14 mouse cellular contexts compared by ENCODE assay signal in the genomic region with DNA sequence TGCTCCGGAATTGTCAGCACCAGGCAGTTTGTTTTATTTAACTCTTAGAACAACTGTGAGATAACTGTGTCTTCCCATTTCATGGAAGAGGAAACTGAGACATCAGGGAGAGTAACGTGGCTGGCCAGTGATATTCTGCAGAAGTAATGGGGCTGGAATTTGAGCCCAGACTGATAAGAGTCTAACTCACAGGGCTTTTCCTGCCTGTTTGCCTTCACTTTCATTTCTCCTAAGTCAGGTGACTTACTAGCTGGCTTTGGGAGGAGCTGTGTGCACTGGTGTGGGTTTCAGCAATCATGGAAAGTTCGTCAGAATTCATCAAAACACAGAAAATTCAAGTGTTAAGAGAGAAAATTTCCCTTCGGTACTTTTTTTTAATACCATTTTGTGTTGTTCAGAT. TPM values are rescaled to one million over a fixed set of nuclear protein-coding genes. Genes with fewer than 3 reads are reported as not detected.
DNase-seq lines count a peak whose midpoint lies in the region; ATAC-seq and TF ChIP-seq lines count a peak whose summit lies in the region.
"Had no signal": no experiment of that assay in that cellular context is flagged by ENCODE, and none has a peak within 500 bp of the region (broad histone marks: within the 10 kb centered on the region; RNA-seq: fewer than 3 reads in every experiment).

No protein-coding gene starts in this region.

- H3K4me2 ChIP-seq in forebrain, embryonic 11.5 days (ENCODE audit: low read depth, low read length, severe bottlenecking) = 0 out of 2 replicates have a peak overlapping the region, but pooled peaks have one; percentile 8
- H3K4me2 ChIP-seq in forebrain, embryonic 16.5 days (ENCODE audit: low read length) = no peak overlapping the region
- H3K4me2 ChIP-seq in stomach, postnatal 0 days (replicated peaks; ENCODE audit: low read depth) = no peak overlapping the region; the same call in 1 of the 2 replicates

- ATAC-seq in forebrain, embryonic 11.5 days (replicated peaks; ENCODE audit: low FRiP score) = no peak
- ATAC-seq in forebrain, embryonic 16.5 days = no peak
- no peak for ATAC-seq in megakaryocyte, adult 5-6 weeks (ENCODE audit: poor library complexity, severe bottlenecking)
- peak; percentile 59; the same call in 1 of the 2 replicates for ATAC-seq in stomach, postnatal 0 days (ENCODE audit: low FRiP score, low TSS enrichment)
- ATAC-seq: forebrain, embryonic 13.5 days had no signal

- no peak for TF ChIP-seq CTCF in stomach, postnatal 0 days (IDR thresholded peaks at IDR 0.05; ENCODE audit: low read depth)

- no peak overlapping the region for H3K4me3 ChIP-seq in forebrain, embryonic 11.5 days (ENCODE audit: low read depth, low read length)
- no peak overlapping the region for H3K4me3 ChIP-seq in forebrain, embryonic 16.5 days (replicated peaks; ENCODE audit: low read length)
- H3K4me3 ChIP-seq in megakaryocyte, embryonic 14.5 days (replicated peaks) = peak overlapping the region; percentile 76
- H3K4me3 ChIP-seq in stomach, postnatal 0 days (ENCODE audit: low read depth, low read length) = no peak overlapping the region

- no peak overlapping the region for H3K27ac ChIP-seq in forebrain, embryonic 11.5 days (ENCODE audit: low read depth, low read length)
- H3K27ac ChIP-seq in forebrain, embryonic 16.5 days (ENCODE audit: low read length) = no peak overlapping the region
- H3K27ac ChIP-seq in stomach, postnatal 0 days (replicated peaks) = no peak overlapping the region
- H3K27ac ChIP-seq: forebrain, embryonic 13.5 days had no signal

- H3K4me1 ChIP-seq in forebrain, embryonic 11.5 days (replicated peaks; ENCODE audit: control insufficient read depth, insufficient read depth, low read length) = no peaks in the 10 kb centered on the region
- peaks cover 5% of the 10 kb centered on the region; the same call in 1 of the 2 replicates for H3K4me1 ChIP-seq in forebrain, embryonic 16.5 days (replicated peaks; ENCODE audit: control insufficient read depth, insufficient read depth, low read length)
- peaks cover 32% of the 10 kb centered on the region for H3K4me1 ChIP-seq in megakaryocyte, embryonic 14.5 days
- H3K4me1 ChIP-seq in stomach, postnatal 0 days (replicated peaks; ENCODE audit: control insufficient read depth, insufficient read depth) = no peaks in the 10 kb centered on the region

- no peak overlapping the region for H3K9ac ChIP-seq in forebrain, embryonic 11.5 days (ENCODE audit: low read length)
- no peak overlapping the region for H3K9ac ChIP-seq in forebrain, embryonic 16.5 days (replicated peaks; ENCODE audit: low read depth, low read length)
- no peak overlapping the region for H3K9ac ChIP-seq in stomach, postnatal 0 days (ENCODE audit: low read length)

- no peaks in the 10 kb centered on the region for H3K36me3 ChIP-seq in forebrain, embryonic 11.5 days (ENCODE audit: control insufficient read depth, insufficient read depth, low read length)
- no peaks in the 10 kb centered on the region for H3K36me3 ChIP-seq in forebrain, embryonic 16.5 days (ENCODE audit: control insufficient read depth, insufficient read depth)
- peaks cover 34% of the 10 kb centered on the region for H3K36me3 ChIP-seq in megakaryocyte, embryonic 14.5 days (replicated peaks; ENCODE audit: low read length)
- 0 out of 2 replicates have a peak, but pooled peaks cover 3% of the 10 kb centered on the region for H3K36me3 ChIP-seq in stomach, postnatal 0 days (ENCODE audit: control insufficient read depth, insufficient read depth, low read length)

- no peaks in the 10 kb centered on the region for H3K9me3 ChIP-seq in forebrain, embryonic 11.5 days (ENCODE audit: control insufficient read depth, low read length)
- no peaks in the 10 kb centered on the region for H3K9me3 ChIP-seq in forebrain, embryonic 16.5 days (ENCODE audit: control insufficient read depth, low read length)
- peaks cover 7% of the 10 kb centered on the region for H3K9me3 ChIP-seq in megakaryocyte, embryonic 14.5 days
- no peaks in the 10 kb centered on the region for H3K9me3 ChIP-seq in stomach, postnatal 0 days (ENCODE audit: control insufficient read depth, low read length)

- no peak for TF ChIP-seq EP300 in stomach, postnatal 0 days (optimal IDR thresholded peaks at IDR 0.05)

- DNase-seq in forebrain, embryonic 11.5 days (ENCODE audit: low spot score) = no peak
- peak; percentile 56 for DNase-seq in liver
- no peak for DNase-seq in stomach, postnatal 0 days (ENCODE audit: low spot score)
- DNase-seq in cerebellum, postnatal 10 days = no peak
- no peak for DNase-seq in spleen, postnatal 4 days (ENCODE audit: low spot score in 2 of 2)
- DNase-seq: embryo, embryonic 11 days; midbrain, embryonic 14.5 days; thymus, postnatal 36 days had no signal

- no peaks in the 10 kb centered on the region for H3K27me3 ChIP-seq in forebrain, embryonic 11.5 days (ENCODE audit: control insufficient read depth, insufficient read depth, low read length)
- H3K27me3 ChIP-seq in forebrain, embryonic 16.5 days (replicated peaks; ENCODE audit: control insufficient read depth, insufficient read depth, low read length) = no peaks in the 10 kb centered on the region
- no peaks in the 10 kb centered on the region for H3K27me3 ChIP-seq in megakaryocyte, embryonic 14.5 days (replicated peaks)
- no peaks in the 10 kb centered on the region for H3K27me3 ChIP-seq in stomach, postnatal 0 days (ENCODE audit: control insufficient read depth, insufficient read depth, low read length)
- H3K27me3 ChIP-seq: forebrain, embryonic 13.5 days had no signal

- WGBS in forebrain, embryonic 11.5 days = 83% methylated on average over 4 of the region's 4 CpGs
- 86% methylated on average over 4 of the region's 4 CpGs for WGBS in forebrain, embryonic 16.5 days
- WGBS in stomach, postnatal 0 days = 70% methylated on average over 4 of the region's 4 CpGs

RNA-seq across cellular contexts. Expression of gene Ube2l6, which starts 1.7 kb away (rescaled TPM):
- polyA plus RNA-seq in forebrain, embryonic 11.5 days (2014; fragmentation: Nextera tagmentation; extraction: Ambion mirVana) = 36.6 and 38.4 TPM in 2 replicates
- polyA plus RNA-seq in forebrain, embryonic 16.5 days (2015; fragmentation: Nextera tagmentation; extraction: Ambion mirVana) = 21.2 and 28.1 TPM in 2 replicates
- polyA plus RNA-seq in megakaryocyte, embryonic 14.5 days (2012; ENCODE audit: insufficient read depth, low replicate concordance) = 4.4 and 5.9 TPM in 2 replicates
- total RNA-seq in megakaryocyte, adult 5-6 weeks (2015) = 23.7 and 27.7 TPM in 2 replicates
- 25.2 and 31.5 TPM in 2 replicates for total RNA-seq in megakaryocyte, adult 5-6 weeks (2017)
- polyA plus RNA-seq in stomach, postnatal 0 days (2015; fragmentation: Nextera tagmentation; extraction: Ambion mirVana) = 27.6 and 28.6 TPM in 2 replicates

RNA-seq across cellular contexts. Expression of gene Smtnl1, which starts 22.1 kb away (rescaled TPM):
- not detected in 2 replicates for polyA plus RNA-seq in forebrain, embryonic 11.5 days (2014; fragmentation: Nextera tagmentation; extraction: Ambion mirVana)
- polyA plus RNA-seq in forebrain, embryonic 16.5 days (2015; fragmentation: Nextera tagmentation; extraction: Ambion mirVana) = not detected in 2 replicates
- polyA plus RNA-seq in megakaryocyte, embryonic 14.5 days (2012; ENCODE audit: insufficient read depth, low replicate concordance) = 0.07 TPM in 1 of 2 replicates, not detected in the other
- not detected in 2 replicates for total RNA-seq in megakaryocyte, adult 5-6 weeks (2015)
- not detected in 2 replicates for total RNA-seq in megakaryocyte, adult 5-6 weeks (2017)
- polyA plus RNA-seq in stomach, postnatal 0 days (2015; fragmentation: Nextera tagmentation; extraction: Ambion mirVana) = 0.05 TPM in 1 of 2 replicates, not detected in the other
- total RNA-seq: layer of hippocampus, adult 18-20 months had no signal
- polyA plus RNA-seq: inflammation-experienced regulatory T-cells, adult 6 months; midbrain, embryonic 14.5 days had no signal

RNA-seq across cellular contexts. Expression of gene Serping1, which starts 25.1 kb away (rescaled TPM):
- polyA plus RNA-seq in forebrain, embryonic 11.5 days (2014; fragmentation: Nextera tagmentation; extraction: Ambion mirVana) = 30.4 and 35.7 TPM in 2 replicates
- 25.0 and 26.9 TPM in 2 replicates for polyA plus RNA-seq in forebrain, embryonic 16.5 days (2015; fragmentation: Nextera tagmentation; extraction: Ambion mirVana)
- not detected in 2 replicates for polyA plus RNA-seq in megakaryocyte, embryonic 14.5 days (2012; ENCODE audit: insufficient read depth, low replicate concordance)
- 1.5 and 2.1 TPM in 2 replicates for total RNA-seq in megakaryocyte, adult 5-6 weeks (2015)
- total RNA-seq in megakaryocyte, adult 5-6 weeks (2017) = 0.94 and 2.2 TPM in 2 replicates
- 101 and 103 TPM in 2 replicates for polyA plus RNA-seq in stomach, postnatal 0 days (2015; fragmentation: Nextera tagmentation; extraction: Ambion mirVana)

RNA-seq across cellular contexts. Expression of gene Timm10, which starts 26.5 kb away (rescaled TPM):
- polyA plus RNA-seq in forebrain, embryonic 11.5 days (2014; fragmentation: Nextera tagmentation; extraction: Ambion mirVana) = 43.0 and 43.4 TPM in 2 replicates
- polyA plus RNA-seq in forebrain, embryonic 16.5 days (2015; fragmentation: Nextera tagmentation; extraction: Ambion mirVana) = 58.0 and 69.5 TPM in 2 replicates
- 9.7 TPM in 1 of 2 replicates, not detected in the other for polyA plus RNA-seq in megakaryocyte, embryonic 14.5 days (2012; ENCODE audit: insufficient read depth, low replicate concordance)
- total RNA-seq in megakaryocyte, adult 5-6 weeks (2015) = 17.7 and 18.6 TPM in 2 replicates
- 14.2 and 19.8 TPM in 2 replicates for total RNA-seq in megakaryocyte, adult 5-6 weeks (2017)
- 37.7 and 42.3 TPM in 2 replicates for polyA plus RNA-seq in stomach, postnatal 0 days (2015; fragmentation: Nextera tagmentation; extraction: Ambion mirVana)

RNA-seq across cellular contexts. Expression of gene Slc43a1, which starts 38.3 kb away (rescaled TPM):
- polyA plus RNA-seq in forebrain, embryonic 11.5 days (2014; fragmentation: Nextera tagmentation; extraction: Ambion mirVana) = 22.0 and 27.5 TPM in 2 replicates
- polyA plus RNA-seq in forebrain, embryonic 16.5 days (2015; fragmentation: Nextera tagmentation; extraction: Ambion mirVana) = 2.6 and 3.1 TPM in 2 replicates
- 1.8 and 5.0 TPM in 2 replicates for polyA plus RNA-seq in megakaryocyte, embryonic 14.5 days (2012; ENCODE audit: insufficient read depth, low replicate concordance)
- total RNA-seq in megakaryocyte, adult 5-6 weeks (2015) = 3.7 and 5.2 TPM in 2 replicates
- 1.6 and 3.1 TPM in 2 replicates for total RNA-seq in megakaryocyte, adult 5-6 weeks (2017)
- polyA plus RNA-seq in stomach, postnatal 0 days (2015; fragmentation: Nextera tagmentation; extraction: Ambion mirVana) = 5.1 and 5.4 TPM in 2 replicates

Comparison
In these comparisons a context has a peak if more than half of its experiments do, and no peak if none do; other contexts are left out.
1. RNA of gene Serping1, which starts 25.1 kb away (polyA plus RNA-seq): 101 to 103 TPM in stomach, postnatal 0 days, 30.4 to 35.7 TPM in forebrain, embryonic 11.5 days and 25.0 to 26.9 TPM in forebrain, embryonic 16.5 days; not detected in megakaryocyte, embryonic 14.5 days; every median in the first group is over 10 times any median in the second.